Mouse (Mus musculus) cerebellum, adult 8-10 months (tissue): Measurements from ENCODE around the gene Klk7.

Source experiments
- DNase-seq: peaks from one replicate; pipeline ENCODE4 v3.0.0; 2022

Gene Klk7

GRCm38 (mm10) chr7:43810994-43811393 is at the start of gene Klk7:
Klk7 (plus strand) TSS chr7:43811294.
- no peak for DNase-seq

DNA sequence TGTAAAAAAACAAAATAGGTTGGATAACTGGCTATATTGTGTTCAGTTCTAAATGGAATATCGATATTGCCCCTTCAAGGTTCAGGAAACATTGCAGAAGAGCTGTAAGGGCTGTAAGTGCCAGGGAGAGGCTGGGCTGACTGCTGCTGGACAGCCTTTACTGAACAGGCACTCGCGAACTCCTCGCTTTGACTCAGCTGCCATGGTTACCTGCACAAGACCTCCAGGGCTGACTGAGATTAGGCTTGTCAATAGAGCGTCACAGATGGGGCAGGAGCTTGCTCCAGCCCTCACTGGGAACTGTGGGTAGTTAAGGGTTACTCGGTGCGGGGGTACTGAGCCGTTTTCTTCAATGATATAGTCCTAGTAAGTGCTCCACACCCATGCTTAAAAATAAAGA is 44.6 kb upstream of the Klk7 start:
- no peak for DNase-seq

GRCm38 (mm10) chr7:43768597-43768996 is 42.5 kb upstream of the Klk7 start, which contains the start of gene Klk12:
Klk12 (plus strand) TSS chr7:43768897.
- no peak for DNase-seq

- no peak for DNase-seq
Measured at GRCm38 (mm10) chr7:43769636-43770035, 41.5 kb upstream of the Klk7 start.

DNA sequence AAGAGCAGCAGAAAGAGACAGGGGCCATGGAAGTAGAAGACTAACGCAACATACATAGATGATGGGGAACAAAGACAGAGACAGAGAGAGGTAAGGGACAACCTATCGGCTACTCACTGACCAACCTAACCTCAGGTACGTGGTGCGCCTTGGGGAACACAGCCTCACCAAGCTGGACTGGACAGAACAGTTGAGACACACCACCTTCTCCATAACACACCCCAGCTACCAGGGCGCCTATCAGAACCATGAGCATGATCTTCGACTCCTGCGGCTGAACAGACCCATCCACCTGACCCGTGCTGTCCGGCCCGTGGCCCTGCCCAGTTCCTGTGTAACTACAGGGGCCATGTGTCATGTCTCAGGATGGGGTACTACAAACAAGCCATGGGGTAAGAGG is 40.4 kb upstream of the Klk7 start:
- no peak for DNase-seq

DNA sequence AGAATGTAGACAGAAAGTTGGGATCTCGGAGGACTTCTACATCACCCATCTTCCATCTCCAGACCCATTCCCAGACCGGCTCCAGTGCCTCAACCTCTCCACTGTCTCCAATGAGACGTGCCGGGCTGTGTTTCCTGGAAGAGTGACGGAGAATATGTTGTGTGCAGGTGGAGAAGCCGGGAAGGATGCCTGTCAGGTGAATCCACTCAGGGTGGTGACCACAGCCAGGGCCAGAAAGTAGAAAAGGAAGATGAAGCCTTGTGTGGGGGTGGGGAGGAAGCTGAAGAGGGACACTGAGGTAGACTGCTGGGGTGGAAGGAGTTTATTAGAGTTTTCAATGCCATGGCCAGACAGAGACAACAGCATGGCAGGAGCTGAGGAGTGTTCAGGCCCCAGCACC is 39.2 kb upstream of the Klk7 start:
- DNase-seq, result no peak

DNA sequence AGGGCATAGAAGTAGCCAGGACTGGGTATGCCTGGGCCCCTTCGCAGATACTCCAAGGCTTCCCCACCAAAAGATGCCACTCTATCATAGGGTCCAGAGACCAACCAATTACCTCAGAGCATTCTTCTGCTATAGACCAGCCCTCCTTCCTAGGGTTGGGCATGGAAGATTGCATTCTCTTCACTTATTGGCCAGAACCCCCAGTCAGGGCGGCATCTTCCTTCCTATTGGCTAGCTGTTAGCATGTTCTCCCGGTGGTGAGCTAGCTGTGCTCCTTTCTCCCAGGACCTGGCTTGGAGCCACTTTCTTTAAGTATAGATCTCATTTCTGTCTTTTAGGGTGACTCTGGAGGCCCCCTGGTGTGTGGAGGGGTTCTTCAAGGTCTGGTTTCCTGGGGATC is 38.2 kb upstream of the Klk7 start:
- no peak for DNase-seq

DNA sequence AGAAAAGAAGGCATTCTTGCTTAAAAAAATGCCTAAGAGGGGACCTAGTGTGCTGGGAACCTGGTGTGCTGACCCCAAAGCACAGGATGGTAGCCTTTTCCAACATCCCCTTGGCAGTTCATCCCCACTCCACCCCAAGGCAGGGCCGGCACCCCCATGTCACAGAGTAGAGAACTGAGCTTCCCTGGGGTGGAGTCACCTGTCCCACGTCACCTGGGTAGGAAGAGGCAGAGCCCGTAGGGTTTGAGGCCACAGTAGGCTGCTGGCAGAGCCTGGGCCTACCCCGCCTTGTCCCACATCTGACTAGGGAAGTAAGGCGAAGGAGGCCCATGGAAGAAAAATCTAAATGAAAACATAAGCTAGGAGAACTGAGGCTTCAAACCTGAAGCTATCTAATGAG is 36.7 kb upstream of the Klk7 start, which contains the start of gene Klk11:
Gene Klk11 (plus strand): TSS at position 241 of the 400 bp plus-strand sequence.
- no peak for DNase-seq

- DNase-seq, result no peak
Measured at GRCm38 (mm10) chr7:43774802-43775201, 36.3 kb upstream of the Klk7 start.

- no peak for DNase-seq
Measured at GRCm38 (mm10) chr7:43775311-43776057, 35.6 kb upstream of the Klk7 start.

DNA sequence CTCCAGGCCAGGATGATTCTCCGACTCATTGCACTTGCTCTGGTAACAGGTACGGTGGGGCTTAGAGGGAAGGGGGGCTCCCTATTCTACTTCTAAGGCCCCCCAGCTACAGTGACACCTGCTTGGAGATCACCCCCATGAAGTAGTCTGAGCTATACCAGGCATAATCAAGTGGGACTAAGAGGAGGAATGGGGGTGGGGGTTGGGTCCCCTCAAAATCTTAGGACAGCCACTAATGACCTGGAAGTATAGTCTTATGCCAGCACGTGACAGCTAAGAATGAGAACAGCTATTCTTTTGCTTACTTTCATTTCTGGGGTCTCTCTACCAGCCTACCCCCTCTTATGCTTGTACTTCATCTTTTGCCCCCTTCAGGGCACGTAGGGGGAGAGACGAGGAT is 34.6 kb upstream of the Klk7 start:
- no peak for DNase-seq

DNA sequence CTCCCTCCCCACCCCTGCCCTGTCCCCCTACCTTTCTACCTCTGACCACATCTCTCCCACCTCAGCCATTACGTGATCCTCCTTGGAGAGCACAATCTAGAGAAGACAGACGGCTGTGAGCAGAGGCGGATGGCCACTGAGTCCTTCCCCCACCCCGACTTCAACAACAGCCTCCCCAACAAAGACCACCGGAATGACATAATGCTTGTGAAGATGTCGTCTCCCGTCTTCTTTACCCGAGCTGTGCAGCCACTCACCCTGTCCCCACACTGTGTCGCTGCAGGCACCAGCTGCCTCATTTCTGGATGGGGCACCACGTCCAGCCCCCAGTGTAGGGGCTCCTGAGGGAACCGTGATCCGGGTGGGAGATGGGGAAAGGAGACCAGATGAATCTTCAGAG is 33.7 kb upstream of the Klk7 start:
- no peak for DNase-seq

DNA sequence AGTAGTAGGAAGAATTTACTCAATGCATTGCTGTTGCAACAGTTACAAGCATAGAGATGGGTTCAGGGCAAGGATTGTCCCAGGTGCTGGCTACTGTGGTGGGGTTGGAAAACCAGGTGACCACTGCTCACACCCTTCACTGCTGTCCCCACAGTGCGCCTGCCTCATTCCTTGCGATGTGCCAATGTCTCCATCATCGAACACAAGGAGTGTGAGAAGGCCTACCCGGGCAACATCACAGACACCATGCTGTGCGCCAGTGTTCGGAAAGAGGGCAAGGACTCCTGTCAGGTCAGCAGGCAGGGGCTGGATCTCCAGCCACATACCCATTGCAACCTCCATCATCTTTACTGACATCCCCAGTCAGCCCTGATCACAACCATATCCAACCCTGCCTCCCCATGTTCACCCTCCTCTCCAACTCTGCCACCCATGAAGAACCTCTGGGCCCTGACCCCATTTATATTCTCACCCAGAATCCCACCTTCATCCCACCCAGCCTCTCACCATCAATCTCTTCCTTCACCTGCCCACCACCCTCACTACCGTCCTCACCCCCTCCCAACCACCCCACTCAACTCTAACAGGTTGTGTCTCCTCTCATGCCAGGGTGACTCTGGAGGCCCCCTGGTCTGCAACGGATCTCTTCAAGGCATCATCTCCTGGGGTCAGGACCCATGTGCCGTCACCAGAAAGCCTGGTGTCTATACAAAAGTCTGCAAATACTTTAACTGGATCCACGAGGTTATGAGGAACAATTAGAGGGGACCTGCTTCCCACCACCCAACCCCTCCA is 32.7 kb upstream of the Klk7 start:
- no peak for DNase-seq

- DNase-seq, result no peak
Measured at GRCm38 (mm10) chr7:43780241-43780640, 30.9 kb upstream of the Klk7 start.

- DNase-seq, result no peak
Measured at GRCm38 (mm10) chr7:43780746-43781145, 30.3 kb upstream of the Klk7 start, which contains the start of gene Klk10. Klk10 (plus strand) TSS chr7:43781035.

DNA sequence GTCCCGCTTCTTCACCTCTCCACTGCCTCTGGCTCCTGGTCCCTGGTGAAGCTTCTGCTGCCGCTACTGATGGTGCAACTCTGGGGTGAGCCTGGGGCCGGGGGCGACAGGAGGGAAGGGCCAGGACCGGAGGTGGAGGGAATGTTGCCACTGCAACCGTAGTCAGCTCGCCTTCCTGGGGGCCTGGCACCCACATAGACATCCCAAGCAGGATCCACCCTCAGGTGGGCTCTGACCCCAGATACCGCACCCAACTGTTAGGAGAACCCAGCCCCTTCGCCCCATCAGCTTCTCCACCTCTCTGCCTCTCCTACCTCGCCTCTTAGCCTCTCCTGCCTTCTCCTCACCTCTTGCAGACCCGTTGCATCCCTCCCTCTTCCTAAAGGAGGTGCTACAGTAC is 29.6 kb upstream of the Klk7 start:
- DNase-seq, result no peak

GRCm38 (mm10) chr7:43782275-43783265 is 28.5 kb upstream of the Klk7 start:
- peak; percentile 7 for DNase-seq

- no peak for DNase-seq
Measured at GRCm38 (mm10) chr7:43785286-43785685, 25.8 kb upstream of the Klk7 start.

DNA sequence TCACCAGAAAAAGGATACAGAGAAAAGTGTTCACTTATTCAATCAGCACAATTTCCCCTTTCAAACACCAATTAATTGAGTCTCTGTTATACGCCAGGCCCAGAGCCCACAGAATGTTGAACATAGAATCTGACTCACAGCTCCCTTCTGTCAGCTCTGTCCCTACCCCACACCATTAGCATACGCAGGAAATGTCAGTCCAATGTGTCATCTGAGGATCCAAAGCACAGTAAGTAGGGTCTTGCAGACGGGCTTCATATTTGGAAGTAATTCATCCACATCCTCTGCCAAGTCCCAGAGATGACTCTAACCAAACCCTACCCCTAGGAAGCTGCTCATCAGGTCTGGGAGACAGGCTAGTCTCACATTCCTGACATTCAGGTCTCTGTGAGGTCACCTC is 23.0 kb upstream of the Klk7 start:
- DNase-seq, result no peak

- DNase-seq, result no peak
Measured at GRCm38 (mm10) chr7:43789295-43789694, 21.8 kb upstream of the Klk7 start.

DNA sequence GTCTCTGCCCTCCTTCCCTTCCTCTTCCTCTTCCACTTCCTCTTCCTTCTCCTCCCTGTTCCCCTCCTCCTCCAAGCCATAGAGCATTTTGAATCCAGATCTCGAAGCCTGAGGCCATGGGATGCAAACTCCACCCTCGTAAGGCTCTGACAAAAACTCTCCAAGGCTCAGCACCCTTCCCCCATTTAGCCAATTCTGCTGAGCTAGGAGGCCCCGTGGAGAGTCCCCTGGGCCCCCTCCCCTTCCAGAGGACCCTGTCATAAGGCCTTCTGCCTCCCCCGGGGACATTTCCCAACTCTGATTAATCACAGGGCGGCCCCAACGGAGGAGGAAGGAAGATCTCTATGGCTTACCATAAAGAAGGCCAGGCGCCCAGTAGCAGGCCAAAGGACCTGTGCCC is 19.5 kb upstream of the Klk7 start, which contains the start of gene Klk9:
Gene Klk9 (plus strand): TSS at position 301 of the 400 bp plus-strand sequence.
- DNase-seq, result no peak

- no peak for DNase-seq
Measured at GRCm38 (mm10) chr7:43796355-43796754, 14.7 kb upstream of the Klk7 start.

- no peak for DNase-seq
Measured at GRCm38 (mm10) chr7:43797333-43797769, 13.7 kb upstream of the Klk7 start, which contains the start of gene Klk8. Klk8 (plus strand) TSS chr7:43797577.
